Mouse (Mus musculus): ENCODE measurements around the gene Birc3.

Birc3 gene

GRCm38 (mm10) chr9:7867981-7868380 lies 5.0 kb downstream of the Birc3 start:
- no peak for DNase-seq (ENCODE audit: low read depth, low spot score)

DNA sequence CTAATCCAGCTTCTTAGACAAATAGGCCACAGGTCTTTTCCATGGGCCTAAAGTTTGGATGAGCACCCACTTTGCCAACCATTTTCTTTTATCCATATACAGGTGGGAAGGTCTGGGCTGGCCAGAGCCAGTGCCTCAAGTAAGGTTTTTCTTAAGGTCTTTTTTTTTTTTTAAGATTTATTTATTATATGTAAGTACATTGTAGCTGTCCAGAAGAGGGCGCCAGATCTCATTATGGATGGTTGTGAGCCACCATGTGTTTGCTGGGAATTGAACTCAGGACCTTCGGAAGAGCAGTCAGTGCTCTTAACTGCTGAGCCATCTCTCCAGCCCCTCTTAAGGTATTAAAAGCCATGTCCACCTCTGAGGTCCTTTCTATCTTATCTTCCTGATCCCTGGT lies 6.0 kb downstream of the Birc3 start:
- DNase-seq (ENCODE audit: low read depth, low spot score), result peak; percentile 42

- no peak for DNase-seq (ENCODE audit: low read depth, low spot score)
Observed at GRCm38 (mm10) chr9:7860976-7861375, 12.0 kb downstream of the Birc3 start.

DNA sequence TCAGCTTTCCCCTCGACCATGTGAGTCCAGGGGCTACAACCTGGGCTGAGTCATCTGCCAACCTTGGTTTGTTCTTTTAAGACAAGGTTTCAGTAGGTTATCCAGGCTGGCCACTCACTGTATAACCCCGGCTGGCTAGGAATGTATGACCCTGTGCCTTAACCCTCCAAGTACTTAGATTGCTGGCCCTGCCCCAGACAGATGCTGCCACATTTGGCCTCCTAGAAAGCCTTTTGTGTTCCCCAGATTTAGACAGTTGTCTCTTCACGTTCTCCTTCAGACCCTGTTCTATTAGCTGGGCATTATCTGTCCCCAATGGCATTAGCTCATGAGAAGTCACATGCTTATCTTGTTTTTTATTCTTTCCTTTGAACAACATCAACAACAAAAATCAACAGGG lies 17.1 kb downstream of the Birc3 start:
- no peak for DNase-seq (ENCODE audit: low read depth, low spot score)

DNA sequence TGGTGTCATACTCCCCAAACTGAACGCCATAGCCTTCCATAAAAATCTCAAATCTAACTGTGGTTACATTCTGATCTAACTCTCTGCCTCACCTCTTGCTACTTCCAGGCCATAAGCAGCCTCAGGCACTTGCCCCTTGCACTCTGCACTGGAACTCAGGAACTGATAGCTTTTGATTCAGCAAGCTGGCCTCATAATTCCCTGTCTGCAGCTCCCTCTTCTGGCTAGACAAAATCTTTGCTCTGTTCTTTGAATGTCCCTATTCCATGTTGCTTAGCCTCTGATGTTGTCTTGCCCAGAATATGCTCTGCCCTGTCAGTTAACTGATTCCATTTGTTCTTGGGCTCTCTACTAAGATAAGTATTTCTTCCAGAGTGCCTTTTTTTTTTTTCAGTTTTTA lies 17.6 kb downstream of the Birc3 start:
- DNase-seq (ENCODE audit: low read depth, low spot score), result peak; percentile 75

- peak; percentile 16 for DNase-seq (ENCODE audit: low read depth, low spot score)
Observed at GRCm38 (mm10) chr9:7854196-7854595, 18.8 kb downstream of the Birc3 start.

DNA sequence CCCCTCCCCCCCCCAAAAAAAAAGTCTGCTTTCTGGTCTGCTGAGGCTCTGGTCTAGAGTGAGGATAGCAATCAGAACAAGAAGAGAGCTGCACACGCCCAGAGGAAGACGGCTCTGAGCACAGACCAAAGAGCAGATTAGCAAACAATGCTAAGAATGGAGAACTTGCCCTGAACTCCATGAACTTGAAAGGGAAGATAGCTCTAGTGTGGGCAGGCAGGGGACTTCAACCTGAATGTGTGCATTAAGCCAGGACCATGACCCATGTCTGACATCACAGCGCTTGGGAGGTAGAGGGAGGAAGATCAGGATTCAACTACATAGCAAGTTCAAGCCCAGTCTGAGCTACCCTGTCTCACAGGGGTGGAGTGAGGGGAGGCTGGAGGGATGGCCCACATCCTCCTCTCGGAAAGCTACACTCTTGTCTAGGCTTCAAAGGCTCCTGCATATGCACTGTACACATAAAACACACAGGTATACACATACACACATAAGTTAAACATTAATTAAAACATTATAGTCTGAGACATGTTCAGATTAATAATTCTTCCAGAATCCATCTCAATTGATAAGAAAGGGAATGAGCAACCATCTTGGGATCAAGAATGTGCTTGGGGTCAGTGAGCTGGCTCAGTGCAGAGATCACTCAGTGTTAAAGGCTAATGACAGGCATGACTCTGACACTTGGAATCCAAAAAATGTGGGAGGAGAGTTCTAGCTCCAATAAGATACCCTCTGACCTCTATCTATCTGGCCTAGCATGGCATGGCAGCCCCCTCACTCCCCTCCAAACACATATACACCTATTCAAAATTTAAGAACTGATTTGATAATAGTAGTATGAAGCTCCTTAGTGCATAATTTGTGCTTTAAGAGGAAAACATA lies 20.4 kb downstream of the Birc3 start:
- DNase-seq (ENCODE audit: low read depth, low spot score), result peak; percentile 45

DNA sequence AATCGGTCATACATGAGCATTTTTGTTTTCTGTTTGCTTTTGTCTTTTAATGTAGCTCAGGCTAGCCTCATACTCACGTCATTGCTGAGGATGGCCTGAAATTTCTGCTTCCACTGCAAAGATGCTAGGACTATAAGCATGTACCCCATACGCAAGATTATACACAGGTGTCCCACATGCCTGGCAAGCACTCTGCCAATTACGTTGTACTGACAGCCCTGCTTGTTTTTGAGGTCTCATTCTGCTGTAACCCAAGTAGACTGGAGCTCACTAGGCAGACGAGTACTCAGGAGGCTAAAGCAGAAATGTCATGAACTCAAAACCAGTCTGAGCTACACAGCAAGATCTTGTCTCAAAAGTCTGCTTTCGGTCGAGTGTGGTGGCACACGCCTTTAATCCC lies 21.1 kb downstream of the Birc3 start:
- DNase-seq (ENCODE audit: low read depth, low spot score), result no peak

DNA sequence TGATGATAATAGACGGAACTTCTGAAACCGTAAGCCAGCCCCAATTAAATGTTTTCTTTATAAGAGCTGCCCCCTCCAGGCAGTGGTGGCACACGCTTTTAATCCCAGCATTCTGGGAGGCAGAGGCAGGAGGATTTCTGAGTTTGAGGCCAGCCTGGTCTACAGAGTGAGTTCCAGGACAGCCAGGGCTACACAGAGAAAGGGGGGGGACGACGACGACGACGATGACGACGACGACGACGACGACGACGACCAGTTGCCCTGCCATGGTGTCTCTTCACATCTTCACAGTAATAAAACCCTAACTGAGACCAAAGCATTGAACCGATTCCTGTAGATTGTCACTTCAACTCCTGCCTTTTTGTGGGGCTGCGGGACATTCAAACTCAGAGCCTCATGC lies 24.8 kb downstream of the Birc3 start:
- no peak for DNase-seq (ENCODE audit: low read depth, low spot score)

DNA sequence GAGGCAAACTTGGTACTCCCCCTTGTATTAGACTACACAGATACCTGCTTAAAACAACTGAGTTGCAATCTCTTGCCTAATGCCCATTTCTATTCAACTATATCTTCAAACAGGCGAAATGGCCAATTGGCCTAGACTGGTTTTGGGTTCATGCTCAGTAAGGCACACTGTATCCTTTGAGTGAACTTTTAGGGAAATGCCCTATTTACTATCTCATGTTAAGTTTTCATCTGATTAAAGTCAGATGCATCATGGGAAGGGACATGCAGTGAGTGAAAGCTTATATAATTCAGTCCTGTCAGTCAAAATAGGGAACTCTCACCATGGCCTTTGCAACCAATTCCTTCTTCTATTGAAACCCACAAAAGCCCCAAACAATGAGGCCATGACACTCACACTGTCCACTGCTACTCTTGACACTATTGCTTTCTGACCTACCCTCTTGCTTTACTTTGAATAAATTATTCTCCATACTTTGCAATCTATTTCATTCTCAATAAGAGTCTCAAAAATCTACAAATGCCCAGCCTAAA lies 26.3 kb downstream of the Birc3 start:
- no peak for DNase-seq (ENCODE audit: low read depth, low spot score)

DNA sequence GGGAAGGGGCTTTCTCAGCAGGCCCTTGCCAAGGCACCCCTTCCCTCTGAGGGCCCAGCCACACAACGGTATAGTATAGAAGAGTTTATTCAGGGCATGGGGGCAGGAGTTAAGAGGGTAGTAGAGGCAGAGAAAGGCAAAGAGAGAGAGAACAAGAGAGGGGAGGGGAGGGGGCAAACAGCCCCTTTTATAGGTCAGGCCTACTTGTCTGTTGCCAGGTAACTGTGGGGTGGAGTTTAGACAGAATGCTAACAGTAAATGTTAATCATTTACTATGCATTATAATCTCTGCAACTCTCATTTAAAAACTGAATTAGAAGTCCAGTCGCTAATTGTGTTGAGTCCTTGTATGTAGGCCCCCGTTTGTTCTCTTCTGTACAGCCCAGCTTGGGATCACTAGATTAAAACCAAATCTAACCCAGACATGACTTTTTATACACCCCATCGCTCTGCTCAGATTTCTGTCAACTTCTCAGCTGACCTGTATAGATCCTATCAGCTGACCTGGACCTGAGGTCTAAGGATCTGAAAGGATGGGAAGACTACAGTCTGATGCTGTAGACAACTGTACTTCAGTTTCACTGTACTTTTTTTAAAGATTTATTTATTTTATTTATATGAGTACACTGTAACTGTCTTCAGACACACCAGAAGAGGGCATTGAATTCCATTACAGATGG lies 27.6 kb downstream of the Birc3 start:
- DNase-seq (ENCODE audit: low read depth, low spot score), result no peak

GRCm38 (mm10) chr9:7841221-7841620 lies 31.8 kb downstream of the Birc3 start:
- peak; percentile 35 for DNase-seq (ENCODE audit: low read depth, low spot score)

DNA sequence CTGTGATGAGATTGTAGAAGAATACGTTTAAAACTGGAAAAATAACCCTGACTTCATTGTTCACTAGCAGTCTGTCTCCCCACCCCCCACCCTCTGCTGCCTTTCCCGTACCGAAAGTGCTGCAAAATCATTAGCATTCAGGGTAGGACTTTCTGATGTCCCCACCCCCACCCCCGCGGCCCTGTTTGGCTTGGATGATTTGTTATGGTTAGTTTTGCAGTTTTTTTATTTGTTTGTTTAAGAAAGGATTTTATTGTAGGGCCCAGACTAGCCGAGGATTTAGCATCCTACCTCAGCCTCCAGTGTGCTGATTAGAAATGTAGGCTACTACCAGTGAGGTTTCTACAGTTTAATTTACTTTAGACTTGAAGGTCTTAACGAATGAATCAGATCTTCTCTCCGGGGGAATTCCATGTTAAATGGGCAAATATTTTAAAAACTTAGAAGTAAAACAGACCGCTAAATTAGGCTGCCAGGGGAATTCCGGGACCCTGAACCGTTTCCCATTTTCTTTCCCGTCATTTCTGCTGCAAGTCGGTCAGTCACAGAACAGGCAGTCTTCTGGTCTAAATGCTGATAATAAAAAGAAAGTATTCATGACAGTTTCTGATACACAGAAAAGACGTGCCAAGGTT lies 35.1 kb downstream of the Birc3 start:
- peak; percentile 75 for DNase-seq (ENCODE audit: low read depth, low spot score)

- DNase-seq (ENCODE audit: low read depth, low spot score), result peak; percentile 99
Observed at GRCm38 (mm10) chr9:7836905-7837805, 35.8 kb downstream of the Birc3 start, which contains the start of gene Birc2. TSS of gene Birc2 (minus strand) at chr9:7837064.

DNA sequence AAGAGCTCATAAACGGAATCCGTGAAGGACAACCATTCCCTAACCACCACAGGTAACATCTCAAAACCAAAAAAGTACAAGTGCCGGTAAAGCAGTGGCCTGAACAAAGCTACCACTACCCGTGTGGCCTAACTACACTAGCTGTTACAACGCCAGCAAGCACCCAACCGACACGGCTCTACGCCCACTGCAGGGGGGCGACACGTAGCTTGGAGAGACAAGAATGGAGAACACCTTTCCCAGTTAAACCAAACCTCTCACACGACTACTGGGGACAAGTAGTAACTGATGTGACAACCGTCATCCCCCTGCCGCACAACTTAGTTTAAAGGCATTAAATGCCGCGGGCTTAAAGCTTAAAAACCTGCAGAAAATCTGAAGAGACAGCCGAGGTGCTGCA lies 36.7 kb downstream of the Birc3 start:
- peak; percentile 76 for DNase-seq (ENCODE audit: low read depth, low spot score)

- DNase-seq (ENCODE audit: low read depth, low spot score), result no peak
Observed at GRCm38 (mm10) chr9:7835302-7835701, 37.7 kb downstream of the Birc3 start.

GRCm38 (mm10) chr9:7833421-7833820 lies 39.6 kb downstream of the Birc3 start:
- DNase-seq (ENCODE audit: low read depth, low spot score), result peak; percentile 22

GRCm38 (mm10) chr9:7829531-7830528 lies 43.2 kb downstream of the Birc3 start:
- no peak for DNase-seq (ENCODE audit: low read depth, low spot score)

- no peak for DNase-seq (ENCODE audit: low read depth, low spot score)
Observed at GRCm38 (mm10) chr9:7828706-7829105, 44.3 kb downstream of the Birc3 start.

GRCm38 (mm10) chr9:7824916-7825315 lies 48.1 kb downstream of the Birc3 start:
- DNase-seq (ENCODE audit: low read depth, low spot score), result no peak
